Mouse (Mus musculus) brown adipose tissue, adult 24 weeks (tissue): ENCODE results near the gene Fus. TPM values are rescaled to one million over a fixed set of nuclear protein-coding genes. Genes with fewer than 3 reads are reported as not detected.

Source experiments
- polyA plus RNA-seq: library from polyadenylated mRNA; stranded (reverse); fragments of >200 nt; gene quantifications from 2 replicates; pipeline ENCODE4 v1.2.4, GENCODE M21; 2012; ENCODE audit not compliant: missing spikeins, insufficient read depth, insufficient read length

Gene Fus
- polyA plus RNA-seq, 1 experiment: 250 TPM

Other genes starting within 250 kb of the Fus start
- gene Ctf2, start 235.3 kb upstream of the Fus start, polyA plus RNA-seq: not detected in 2 replicates
- gene Fbxl19, start 222.9 kb upstream of the Fus start, polyA plus RNA-seq: 2.7 and 3.2 TPM in 2 replicates
- gene Orai3, start 197.6 kb upstream of the Fus start, polyA plus RNA-seq: 16.8 and 23.1 TPM in 2 replicates
- gene Setd1a, start 190.8 kb upstream of the Fus start, polyA plus RNA-seq: 11.7 and 13.6 TPM in 2 replicates
- 0.54 TPM in 1 of 2 replicates, not detected in the other for gene Gm49388, start 181.8 kb upstream of the Fus start, polyA plus RNA-seq
- gene Hsd3b7, start 166.9 kb upstream of the Fus start, polyA plus RNA-seq: 39.6 and 47.1 TPM in 2 replicates
- gene Stx4a, start 143.2 kb upstream of the Fus start, polyA plus RNA-seq: 89.1 and 91.8 TPM in 2 replicates
- gene Stx1b, start 142.9 kb upstream of the Fus start, polyA plus RNA-seq: 4.8 and 8.4 TPM in 2 replicates
- 6.3 and 6.8 TPM in 2 replicates for gene Zfp646, start 91.2 kb upstream of the Fus start, polyA plus RNA-seq
- 1.4 TPM in 2 replicates for gene Zfp668, start 90.6 kb upstream of the Fus start, polyA plus RNA-seq
- 0.67 and 1.1 TPM in 2 replicates for gene Prss53, start 76.5 kb upstream of the Fus start, polyA plus RNA-seq
- gene Gm21974, start 72.0 kb upstream of the Fus start, polyA plus RNA-seq: not detected in 2 replicates
- 72.3 and 86.0 TPM in 2 replicates for gene Vkorc1, start 71.8 kb upstream of the Fus start, polyA plus RNA-seq
- gene Bckdk, start 63.4 kb upstream of the Fus start, polyA plus RNA-seq: 202 and 239 TPM in 2 replicates
- gene Kat8, start 54.9 kb upstream of the Fus start, polyA plus RNA-seq: 17.9 and 21.4 TPM in 2 replicates
- gene Prss8, start 37.4 kb upstream of the Fus start, polyA plus RNA-seq: 0.79 TPM in 1 of 2 replicates, not detected in the other
- gene Prss36, start 20.7 kb upstream of the Fus start, polyA plus RNA-seq: 20.2 and 23.7 TPM in 2 replicates
- 0.79 and 3.6 TPM in 2 replicates for gene Pycard, start 26.4 kb downstream of the Fus start, polyA plus RNA-seq
- 0.48 and 2.6 TPM in 2 replicates for gene Trim72, start 36.5 kb downstream of the Fus start, polyA plus RNA-seq
- gene Itgam, start 95.2 kb downstream of the Fus start, polyA plus RNA-seq: 4.6 and 6.0 TPM in 2 replicates
- gene Gm49368, start 95.2 kb downstream of the Fus start, polyA plus RNA-seq: not detected in 2 replicates
- 0.75 TPM in 1 of 2 replicates, not detected in the other for gene Itgax, start 162.1 kb downstream of the Fus start, polyA plus RNA-seq
- gene Itgad, start 186.9 kb downstream of the Fus start, polyA plus RNA-seq: not detected in 2 replicates
- gene Cox6a2, start 238.9 kb downstream of the Fus start, polyA plus RNA-seq: 45.2 and 76.4 TPM in 2 replicates